Mouse (Mus musculus): ENCODE results near the gene Sorcs1.

GRCm38 (mm10) chr19:50489786-50490185 is 188.7 kb downstream of the Sorcs1 start:
- TF ChIP-seq POLR2A (IDR thresholded peaks at IDR 0.05; ENCODE audit: borderline replicate concordance, extremely low read depth, insufficient read depth, insufficient read length, poor library complexity, severe bottlenecking) (no peak), CTCF (IDR thresholded peaks at IDR 0.05; ENCODE audit: borderline replicate concordance, extremely low read depth, insufficient read depth, insufficient read length) (no peak)

Data from brain, embryonic 14.5 days (tissue).